Mouse (Mus musculus) heart, embryonic 16.5 days (tissue): ENCODE data around the gene Zbtb17. TPM values are rescaled to one million over a fixed set of nuclear protein-coding genes. Genes with fewer than 3 reads are reported as not detected.

Experiments used
- ATAC-seq: fragments of 200-750 bp; cut with Nextera tagmentation; replicated peaks from 2 replicates; pipeline ENCODE4 v1.8.0; 2017; ENCODE audit warnings: moderate number of reproducible peaks; ENCODE audit not compliant: insufficient read depth, low FRiP score; ENCODE audit errors: extremely low read depth
- H3K27ac ChIP-seq: fragments of 300-500 bp; sonication (generic); 2 replicates; pipeline ENCODE4 v1.5.1; 2014; ENCODE audit warnings: mild to moderate bottlenecking, low read length, control low read depth, moderate library complexity
- H3K27me3 ChIP-seq: fragments of 300-500 bp; sonication (generic); 2 replicates; pipeline ENCODE4 v1.6.1; 2014; ENCODE audit warnings: low read length, mixed read lengths; ENCODE audit not compliant: control insufficient read depth, insufficient read depth
- H3K36me3 ChIP-seq: fragments of 300-500 bp; sonication (generic); 2 replicates; pipeline ENCODE4 v1.6.1; 2014; ENCODE audit not compliant: control insufficient read depth, insufficient read depth
- H3K4me1 ChIP-seq: fragments of 300-500 bp; sonication (generic); 2 replicates; pipeline ENCODE4 v1.6.1; 2014; ENCODE audit warnings: low read length, mixed read lengths; ENCODE audit not compliant: control insufficient read depth, insufficient read depth
- H3K4me2 ChIP-seq: fragments of 300-500 bp; sonication (generic); 2 replicates; pipeline ENCODE4 v1.6.1; 2014; ENCODE audit warnings: low read depth, mild to moderate bottlenecking, control low read depth, low read length
- H3K4me3 ChIP-seq: fragments of 300-500 bp; sonication (generic); 2 replicates; pipeline ENCODE4 v1.5.1; 2014; ENCODE audit warnings: mild to moderate bottlenecking, control low read depth, low read length
- H3K9ac ChIP-seq: fragments of 300-500 bp; sonication (generic); 2 replicates; pipeline ENCODE4 v1.6.1; 2014; ENCODE audit warnings: low read length, control low read depth
- H3K9me3 ChIP-seq: fragments of 300-500 bp; sonication (generic); replicated peaks from 2 replicates; pipeline ENCODE4 v1.6.1; 2016; ENCODE audit warnings: low read length; ENCODE audit not compliant: control insufficient read depth
- WGBS: fragments of 180-500 bp; shearing (Covaris S2); extraction: QIAGEN DNeasy Blood & Tissue Kit; methylation state at CpG from one replicate; pipeline ENCODE4 v1.1.7; 2014; 5-methylcytosine and 5-hydroxymethylcytosine counted together
- polyA plus RNA-seq: library from polyadenylated mRNA; unstranded; fragments of >200 nt; fragmentation: Nextera tagmentation; extraction: Ambion mirVana; gene quantifications from 2 replicates; pipeline ENCODE4 v1.2.1, GENCODE M21; 2015

The Zbtb17 gene
- polyA plus RNA-seq, 1 experiment from 2014 or later: 22.2 TPM

- no peak overlapping the region for H3K4me3 ChIP-seq
- 87% methylated on average over 32 of the region's 32 CpGs for WGBS
- H3K27ac ChIP-seq: no peak overlapping the region
- peaks cover 6% of the 10 kb centered on the region for H3K9me3 ChIP-seq
- H3K4me2 ChIP-seq: no peak overlapping the region
- no peaks in the 10 kb centered on the region for H3K27me3 ChIP-seq
- no peak overlapping the region for H3K9ac ChIP-seq
- peaks cover 93% of the 10 kb centered on the region for H3K36me3 ChIP-seq
- no peaks in the 10 kb centered on the region for H3K4me1 ChIP-seq
- ATAC-seq: no peak
Observed at GRCm38 (mm10) chr4:141472641-141473321, 28.3 kb downstream of the Zbtb17 start.

- Histone ChIP-seq H3K9me3 (peaks cover 12% of the 10 kb centered on the region), H3K27me3 (no peaks in the 10 kb centered on the region), H3K27ac (no peak overlapping the region), H3K36me3 (peaks cover 98% of the 10 kb centered on the region), H3K4me1 (no peaks in the 10 kb centered on the region), H3K4me2 (no peak overlapping the region), H3K4me3 (no peak overlapping the region), H3K9ac (no peak overlapping the region)
- no peak for ATAC-seq
- 78% methylated on average over 19 of the region's 19 CpGs for WGBS
Observed at GRCm38 (mm10) chr4:141474431-141474830, 30.0 kb downstream of the Zbtb17 start.

GRCm38 (mm10) chr4:141477681-141478102, 33.2 kb downstream of the Zbtb17 start:
- H3K27ac ChIP-seq: 0 out of 2 replicates have a peak overlapping the region, but pooled peaks have one; percentile 19
- ATAC-seq: peak; percentile 47; the same call in 1 of the 2 replicates
- H3K4me2 ChIP-seq: no peak overlapping the region
- no peaks in the 10 kb centered on the region for H3K4me1 ChIP-seq
- no peaks in the 10 kb centered on the region for H3K27me3 ChIP-seq
- no peak overlapping the region for H3K9ac ChIP-seq
- 73% methylated on average over 16 of the region's 16 CpGs for WGBS
- H3K9me3 ChIP-seq: peaks cover 8% of the 10 kb centered on the region; the same call in 1 of the 2 replicates
- H3K4me3 ChIP-seq: no peak overlapping the region
- H3K36me3 ChIP-seq: peaks cover 85% of the 10 kb centered on the region

- no peak overlapping the region for H3K4me2 ChIP-seq
- no peak overlapping the region for H3K4me3 ChIP-seq
- 85% methylated on average over 23 of the region's 23 CpGs for WGBS
- H3K27me3 ChIP-seq: no peaks in the 10 kb centered on the region
- no peak overlapping the region for H3K27ac ChIP-seq
- H3K36me3 ChIP-seq: peaks cover 86% of the 10 kb centered on the region
- no peak for ATAC-seq
- H3K9ac ChIP-seq: no peak overlapping the region
- no peaks in the 10 kb centered on the region for H3K4me1 ChIP-seq
- H3K9me3 ChIP-seq: peaks cover 8% of the 10 kb centered on the region; the same call in 1 of the 2 replicates
Observed at GRCm38 (mm10) chr4:141478225-141478624, 33.8 kb downstream of the Zbtb17 start.

GRCm38 (mm10) chr4:141478794-141479193, 34.3 kb downstream of the Zbtb17 start:
- H3K27ac ChIP-seq: no peak overlapping the region
- no peak overlapping the region for H3K9ac ChIP-seq
- H3K36me3 ChIP-seq: peaks cover 84% of the 10 kb centered on the region
- no peak overlapping the region for H3K4me2 ChIP-seq
- H3K4me3 ChIP-seq: no peak overlapping the region
- no peak for ATAC-seq
- peaks cover 8% of the 10 kb centered on the region; the same call in 1 of the 2 replicates for H3K9me3 ChIP-seq
- no peaks in the 10 kb centered on the region for H3K4me1 ChIP-seq
- no peaks in the 10 kb centered on the region for H3K27me3 ChIP-seq
- WGBS: 94% methylated on average over 32 of the region's 32 CpGs

GRCm38 (mm10) chr4:141479411-141479810, 35.0 kb downstream of the Zbtb17 start:
- 90% methylated on average over 8 of the region's 8 CpGs for WGBS
- ATAC-seq: no peak

GRCm38 (mm10) chr4:141484071-141484470, 39.6 kb downstream of the Zbtb17 start:
- ATAC-seq: no peak
- H3K9ac ChIP-seq: no peak overlapping the region
- 65% methylated on average over 11 of the region's 11 CpGs for WGBS
- no peak overlapping the region for H3K27ac ChIP-seq
- H3K9me3 ChIP-seq: no peaks in the 10 kb centered on the region
- H3K4me3 ChIP-seq: no peak overlapping the region
- H3K4me2 ChIP-seq: no peak overlapping the region
- H3K36me3 ChIP-seq: peaks cover 69% of the 10 kb centered on the region
- H3K27me3 ChIP-seq: no peaks in the 10 kb centered on the region
- H3K4me1 ChIP-seq: no peaks in the 10 kb centered on the region

More at GRCm38 (mm10) chr4:141479411-141479810, 35.0 kb downstream of the Zbtb17 start:
- H3K27ac ChIP-seq: no peak overlapping the region
- peaks cover 8% of the 10 kb centered on the region; the same call in 1 of the 2 replicates for H3K9me3 ChIP-seq
- H3K4me2 ChIP-seq: no peak overlapping the region
- no peak overlapping the region for H3K4me3 ChIP-seq
- H3K27me3 ChIP-seq: no peaks in the 10 kb centered on the region
- H3K4me1 ChIP-seq: no peaks in the 10 kb centered on the region
- H3K9ac ChIP-seq: no peak overlapping the region
- H3K36me3 ChIP-seq: peaks cover 78% of the 10 kb centered on the region

- ATAC-seq: no peak
- no peaks in the 10 kb centered on the region for H3K9me3 ChIP-seq
- no peak overlapping the region for H3K27ac ChIP-seq
- WGBS: 95% methylated on average over 11 of the region's 11 CpGs
- H3K4me1 ChIP-seq: no peaks in the 10 kb centered on the region
- no peak overlapping the region for H3K9ac ChIP-seq
- peaks cover 67% of the 10 kb centered on the region for H3K36me3 ChIP-seq
- no peak overlapping the region for H3K4me3 ChIP-seq
- H3K27me3 ChIP-seq: no peaks in the 10 kb centered on the region
- H3K4me2 ChIP-seq: no peak overlapping the region
Observed at GRCm38 (mm10) chr4:141487581-141487980, 43.1 kb downstream of the Zbtb17 start.

GRCm38 (mm10) chr4:141488670-141489069, 44.2 kb downstream of the Zbtb17 start:
- Histone ChIP-seq H3K4me1 (no peaks in the 10 kb centered on the region), H3K27ac (no peak overlapping the region), H3K4me2 (no peak overlapping the region), H3K27me3 (no peaks in the 10 kb centered on the region), H3K4me3 (no peak overlapping the region), H3K9ac (no peak overlapping the region), H3K9me3 (no peaks in the 10 kb centered on the region), H3K36me3 (peaks cover 60% of the 10 kb centered on the region)
- WGBS: 93% methylated on average over 4 of the region's 4 CpGs
- no peak for ATAC-seq
